Mouse (Mus musculus) retina, adult 2 months (tissue): ENCODE measurements around the gene Coq7.

ENCODE experiments used
- DNase-seq: peaks from one replicate; pipeline ENCODE4 v3.0.0-alpha.2; 2012; ENCODE audit warnings: low read depth, low spot score

Coq7 gene

GRCm38 (mm10) chr7:118461400-118462136 lies 71.6 kb downstream of the Coq7 start:
- no peak for DNase-seq
